Mouse (Mus musculus) heart, embryonic 13.5 days (tissue): Measurements from ENCODE around the gene Crocc. TPM values are rescaled to one million over a fixed set of nuclear protein-coding genes. Genes with fewer than 3 reads are reported as not detected.

Source experiments
- ATAC-seq: fragments of 200-750 bp; cut with Nextera tagmentation; 2 replicates; pipeline ENCODE4 v1.8.0; 2017; ENCODE audit warnings: moderate TSS enrichment; ENCODE audit not compliant: insufficient number of reproducible peaks, low FRiP score, low TSS enrichment; ENCODE audit errors: extremely low read depth
- H3K27ac ChIP-seq: fragments of 300-500 bp; sonication (generic); replicated peaks from 2 replicates; pipeline ENCODE4 v1.5.1; 2015; ENCODE audit warnings: moderate library complexity, mild to moderate bottlenecking, inconsistent platforms
- H3K27me3 ChIP-seq: fragments of 300-500 bp; sonication (generic); replicated peaks from 2 replicates; pipeline ENCODE4 v1.6.1; 2015; ENCODE audit warnings: mild to moderate bottlenecking, inconsistent platforms
- H3K36me3 ChIP-seq: fragments of 300-500 bp; sonication (generic); 2 replicates; pipeline ENCODE4 v1.6.1; 2015; ENCODE audit warnings: mild to moderate bottlenecking, inconsistent platforms
- H3K4me1 ChIP-seq: fragments of 300-500 bp; sonication (generic); 2 replicates; pipeline ENCODE4 v1.6.1; 2015; ENCODE audit warnings: inconsistent platforms
- H3K4me2 ChIP-seq: fragments of 300-500 bp; sonication (generic); 2 replicates; pipeline ENCODE4 v1.6.1; 2015; ENCODE audit warnings: inconsistent platforms, mild to moderate bottlenecking, moderate library complexity
- H3K4me3 ChIP-seq: fragments of 300-500 bp; sonication (generic); 2 replicates; pipeline ENCODE4 v1.5.1; 2015; ENCODE audit warnings: moderate library complexity, mild to moderate bottlenecking, inconsistent platforms
- H3K9ac ChIP-seq: fragments of 300-500 bp; sonication (generic); 2 replicates; pipeline ENCODE4 v1.6.1; 2015; ENCODE audit warnings: inconsistent platforms, mild to moderate bottlenecking, moderate library complexity
- H3K9me3 ChIP-seq: fragments of 300-500 bp; sonication (generic); 2 replicates; pipeline ENCODE4 v1.6.1; 2016; ENCODE audit warnings: inconsistent platforms
- WGBS: fragments of 180-500 bp; shearing (Covaris S2); methylation state at CpG from one replicate; pipeline ENCODE4 v1.1.7; 2015; ENCODE audit warnings: mixed read lengths; 5-methylcytosine and 5-hydroxymethylcytosine counted together
- polyA plus RNA-seq: library from polyadenylated mRNA; unstranded; fragments of >200 nt; fragmentation: Nextera tagmentation; extraction: Ambion mirVana; gene quantifications from 2 replicates; pipeline ENCODE4 v1.2.1, GENCODE M21; 2015

Gene Crocc
- polyA plus RNA-seq, 1 experiment from 2014 or later: 3.4 TPM

DNA sequence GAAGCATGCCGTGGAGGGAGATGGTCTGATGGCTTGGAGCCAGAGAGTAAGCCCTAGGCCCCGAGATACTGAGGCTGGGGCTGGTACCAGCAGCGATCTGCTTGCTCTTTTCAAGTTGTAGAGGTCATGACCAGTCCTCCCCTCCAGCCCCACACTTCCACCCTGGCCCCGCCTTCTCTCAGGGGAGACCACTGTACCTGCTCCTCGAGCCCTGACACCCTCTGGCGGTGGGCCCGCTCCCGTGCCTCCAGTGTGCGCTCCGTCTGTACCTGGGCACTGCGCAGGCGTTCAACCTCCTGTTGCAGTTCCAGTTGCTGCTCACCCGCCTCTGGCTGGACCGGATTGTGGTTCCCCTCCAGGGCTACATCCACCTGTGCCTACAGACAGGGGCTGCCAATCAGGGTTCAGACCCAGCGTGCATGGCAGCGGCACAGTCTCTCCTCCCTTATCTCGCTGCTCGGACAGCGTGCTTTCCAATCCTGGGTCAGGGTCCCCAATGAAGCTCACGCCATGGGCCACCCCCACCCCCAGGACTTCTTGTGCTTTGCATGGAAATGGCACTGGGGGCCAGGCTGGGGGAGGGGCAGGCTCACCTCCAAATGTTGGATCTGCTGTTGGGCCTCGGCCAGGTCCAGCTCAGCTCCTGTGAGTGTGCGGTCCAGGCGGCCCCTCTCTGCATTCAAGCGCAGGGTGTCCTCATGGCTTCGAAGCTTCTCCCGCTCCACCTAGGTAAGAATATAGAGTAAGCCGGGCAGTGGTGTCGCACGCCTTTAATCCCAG, 42.5 kb downstream of the Crocc start:
- WGBS: 73% methylated on average over 29 of the region's 29 CpGs
- Histone ChIP-seq H3K4me2 (no peak overlapping the region), H3K9ac (peak overlapping the region; percentile 28; the same call in 1 of the 2 replicates), H3K4me3 (no peak overlapping the region), H3K4me1 (peaks cover 69% of the 10 kb centered on the region), H3K9me3 (no peaks in the 10 kb centered on the region), H3K36me3 (peaks cover 57% of the 10 kb centered on the region), H3K27me3 (no peaks in the 10 kb centered on the region), H3K27ac (0 out of 2 replicates have a peak overlapping the region, but pooled peaks have one; percentile 18)
- no peak for ATAC-seq

- peak overlapping the region; percentile 18 for H3K27ac ChIP-seq
- peak overlapping the region; percentile 28; the same call in 1 of the 2 replicates for H3K9ac ChIP-seq
- H3K36me3 ChIP-seq: peaks cover 56% of the 10 kb centered on the region
- H3K9me3 ChIP-seq: no peaks in the 10 kb centered on the region
- WGBS: 55% methylated on average over 9 of the region's 9 CpGs
- H3K27me3 ChIP-seq: no peaks in the 10 kb centered on the region
- H3K4me1 ChIP-seq: peaks cover 73% of the 10 kb centered on the region
- ATAC-seq: no peak
- no peak overlapping the region for H3K4me2 ChIP-seq
- H3K4me3 ChIP-seq: no peak overlapping the region
Measured at GRCm38 (mm10) chr4:141016311-141016710, 44.0 kb downstream of the Crocc start.

DNA sequence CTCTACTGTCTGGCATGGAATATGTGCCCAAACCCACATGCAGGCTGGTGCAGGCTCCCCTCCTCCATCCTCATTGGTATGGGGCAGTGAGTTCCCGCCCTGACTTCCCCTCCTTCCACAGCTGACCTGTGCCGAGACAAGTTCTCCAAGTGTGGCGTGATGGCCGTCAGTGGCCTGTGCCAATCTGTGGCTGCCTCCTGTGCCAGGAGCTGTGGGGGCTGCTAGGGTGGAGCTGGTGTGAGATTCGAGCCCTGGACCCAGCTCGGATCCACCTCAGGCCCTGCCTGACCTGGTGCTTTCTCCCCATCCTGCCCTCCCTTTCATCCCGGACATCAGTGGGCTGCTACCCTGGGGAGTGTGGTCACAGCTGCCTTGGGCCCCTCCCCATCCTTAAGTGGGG, 45.0 kb downstream of the Crocc start:
- 60% methylated on average over 7 of the region's 7 CpGs for WGBS
- Histone ChIP-seq H3K4me2 (no peak overlapping the region), H3K4me1 (peaks cover 65% of the 10 kb centered on the region), H3K9ac (peak overlapping the region; percentile 34; the same call in 1 of the 2 replicates), H3K4me3 (no peak overlapping the region), H3K9me3 (no peaks in the 10 kb centered on the region), H3K27ac (no peak overlapping the region; the same call in 1 of the 2 replicates), H3K36me3 (peaks cover 56% of the 10 kb centered on the region), H3K27me3 (no peaks in the 10 kb centered on the region)
- no peak for ATAC-seq

DNA sequence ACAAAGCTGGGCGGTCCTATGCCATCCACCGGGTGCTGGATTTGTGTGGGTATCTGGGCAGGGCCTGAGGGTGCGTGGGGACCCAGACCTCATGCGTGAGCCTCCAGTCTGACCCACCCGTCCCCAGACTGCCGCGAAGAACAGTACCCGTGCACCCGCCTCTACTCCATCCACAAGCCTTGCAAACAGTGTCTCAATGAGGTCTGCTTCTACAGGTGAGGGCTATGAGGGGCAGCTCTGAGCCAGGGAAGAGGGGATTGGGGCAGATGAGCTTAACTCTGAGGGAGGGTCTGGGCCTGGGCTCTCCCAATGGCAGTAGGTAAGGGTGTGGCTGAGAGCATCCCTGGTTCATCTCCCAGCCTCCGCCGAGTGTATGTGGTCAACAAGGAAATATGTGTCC, 45.5 kb downstream of the Crocc start:
- H3K9ac ChIP-seq: no peak overlapping the region
- no peaks in the 10 kb centered on the region for H3K27me3 ChIP-seq
- H3K4me1 ChIP-seq: peaks cover 65% of the 10 kb centered on the region
- H3K4me2 ChIP-seq: no peak overlapping the region
- H3K4me3 ChIP-seq: no peak overlapping the region
- no peak for ATAC-seq
- WGBS: 91% methylated on average over 11 of the region's 11 CpGs
- peaks cover 52% of the 10 kb centered on the region for H3K36me3 ChIP-seq
- no peak overlapping the region for H3K27ac ChIP-seq
- H3K9me3 ChIP-seq: no peaks in the 10 kb centered on the region

DNA sequence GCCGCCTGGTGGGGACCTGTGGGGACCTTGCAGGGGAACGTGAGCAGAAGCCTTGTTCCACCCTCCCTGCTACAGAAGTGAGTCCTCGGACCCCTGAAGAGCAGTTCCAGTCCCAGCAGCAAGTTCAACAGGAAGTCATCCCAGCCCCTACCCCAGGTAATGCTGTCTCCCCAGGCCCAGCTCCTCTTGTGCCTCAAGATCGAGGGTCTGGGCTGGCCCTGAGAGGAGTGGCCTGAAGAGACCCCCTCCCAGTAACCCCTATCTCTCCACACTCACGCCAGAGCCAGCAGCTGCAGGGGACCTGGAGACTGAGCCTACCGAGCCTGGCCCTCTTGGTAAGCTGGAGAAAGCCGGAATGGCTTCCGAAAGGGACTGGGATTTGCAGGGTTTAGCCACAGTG, 46.2 kb downstream of the Crocc start:
- Histone ChIP-seq H3K27me3 (no peaks in the 10 kb centered on the region), H3K9ac (no peak overlapping the region), H3K4me3 (no peak overlapping the region), H3K9me3 (no peaks in the 10 kb centered on the region), H3K4me2 (no peak overlapping the region), H3K4me1 (peaks cover 64% of the 10 kb centered on the region), H3K27ac (no peak overlapping the region), H3K36me3 (peaks cover 48% of the 10 kb centered on the region)
- ATAC-seq: no peak
- WGBS: 67% methylated on average over 8 of the region's 8 CpGs

- WGBS: 75% methylated on average over 10 of the region's 10 CpGs
- Histone ChIP-seq H3K36me3 (peaks cover 44% of the 10 kb centered on the region), H3K27ac (0 out of 2 replicates have a peak overlapping the region, but pooled peaks have one; percentile 79), H3K9ac (peak overlapping the region; percentile 89; the same call in 1 of the 2 replicates), H3K4me1 (peaks cover 57% of the 10 kb centered on the region), H3K9me3 (no peaks in the 10 kb centered on the region), H3K27me3 (no peaks in the 10 kb centered on the region), H3K4me2 (peak overlapping the region; percentile 76), H3K4me3 (peak overlapping the region; percentile 78; the same call in 1 of the 2 replicates)
- no peak for ATAC-seq
Measured at GRCm38 (mm10) chr4:141012558-141012957, 47.8 kb downstream of the Crocc start.

- no peaks in the 10 kb centered on the region for H3K9me3 ChIP-seq
- H3K9ac ChIP-seq: peak overlapping the region; percentile 89
- no peaks in the 10 kb centered on the region for H3K27me3 ChIP-seq
- WGBS: 46% methylated on average over 14 of the region's 14 CpGs
- H3K4me2 ChIP-seq: peak overlapping the region; percentile 76
- peaks cover 49% of the 10 kb centered on the region for H3K4me1 ChIP-seq
- peaks cover 50% of the 10 kb centered on the region for H3K36me3 ChIP-seq
- H3K4me3 ChIP-seq: peak overlapping the region; percentile 78
- no peak for ATAC-seq
- peak overlapping the region; percentile 79 for H3K27ac ChIP-seq
Measured at GRCm38 (mm10) chr4:141011556-141012328, 48.6 kb downstream of the Crocc start.

DNA sequence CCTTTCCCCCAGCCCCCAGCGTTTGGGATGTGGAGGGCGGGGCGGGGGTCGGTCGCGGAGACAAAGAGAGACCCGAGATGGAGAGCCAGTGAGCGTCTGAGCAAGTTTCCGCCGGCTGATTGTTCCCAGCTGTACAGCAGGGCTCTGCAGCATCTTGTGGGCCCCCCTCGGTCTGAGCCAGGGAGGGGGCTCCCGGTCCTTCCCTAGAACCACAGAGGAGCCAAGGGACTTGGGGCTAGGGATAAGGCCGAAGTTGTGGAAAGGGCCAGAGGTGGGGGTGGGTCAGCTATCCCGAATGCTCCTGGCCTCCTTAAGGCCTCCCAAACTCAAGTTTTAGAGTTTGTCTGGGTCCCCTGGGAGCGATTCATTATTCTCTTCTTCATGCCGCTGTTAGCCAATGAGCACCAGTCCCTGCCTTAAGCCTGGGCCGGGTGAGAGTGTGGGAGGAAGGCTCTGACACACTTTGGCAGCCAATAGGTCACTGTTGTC, 49.4 kb downstream of the Crocc start:
- under 1% methylated on average over 17 of the region's 17 CpGs for WGBS
- Histone ChIP-seq H3K27me3 (no peaks in the 10 kb centered on the region), H3K36me3 (peaks cover 52% of the 10 kb centered on the region), H3K4me2 (peak overlapping the region; percentile 76), H3K9ac (peak overlapping the region; percentile 89), H3K4me1 (peaks cover 41% of the 10 kb centered on the region), H3K4me3 (peak overlapping the region; percentile 78), H3K9me3 (no peaks in the 10 kb centered on the region), H3K27ac (peak overlapping the region; percentile 79)
- no peak for ATAC-seq

DNA sequence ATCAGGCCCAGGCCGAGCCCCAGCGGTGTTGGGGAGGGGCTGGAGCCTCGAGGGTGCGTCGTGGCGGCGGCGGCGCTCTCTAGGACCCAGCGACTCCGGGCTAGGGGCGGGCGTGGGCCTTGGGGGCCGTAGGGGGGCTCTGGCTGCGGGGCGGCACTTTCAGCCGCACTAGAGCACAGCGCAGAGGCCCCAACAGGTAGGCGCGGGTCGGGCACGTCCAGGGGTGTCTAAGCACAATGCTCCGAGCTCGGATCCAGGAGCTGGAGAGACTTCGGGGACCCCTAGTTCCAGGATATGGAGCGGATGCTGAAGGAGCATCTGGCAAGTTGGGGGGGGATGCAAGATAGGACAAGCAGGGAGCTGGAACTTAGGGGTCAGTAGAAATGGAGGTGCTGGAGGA, 49.8 kb downstream of the Crocc start:
- H3K9me3 ChIP-seq: no peaks in the 10 kb centered on the region
- H3K4me2 ChIP-seq: peak overlapping the region; percentile 76
- peaks cover 52% of the 10 kb centered on the region for H3K36me3 ChIP-seq
- no peaks in the 10 kb centered on the region for H3K27me3 ChIP-seq
- peaks cover 37% of the 10 kb centered on the region for H3K4me1 ChIP-seq
- peak overlapping the region; percentile 79 for H3K27ac ChIP-seq
- ATAC-seq: no peak
- peak overlapping the region; percentile 89 for H3K9ac ChIP-seq
- H3K4me3 ChIP-seq: peak overlapping the region; percentile 78
- WGBS: 1% methylated on average over 25 of the region's 26 CpGs

DNA sequence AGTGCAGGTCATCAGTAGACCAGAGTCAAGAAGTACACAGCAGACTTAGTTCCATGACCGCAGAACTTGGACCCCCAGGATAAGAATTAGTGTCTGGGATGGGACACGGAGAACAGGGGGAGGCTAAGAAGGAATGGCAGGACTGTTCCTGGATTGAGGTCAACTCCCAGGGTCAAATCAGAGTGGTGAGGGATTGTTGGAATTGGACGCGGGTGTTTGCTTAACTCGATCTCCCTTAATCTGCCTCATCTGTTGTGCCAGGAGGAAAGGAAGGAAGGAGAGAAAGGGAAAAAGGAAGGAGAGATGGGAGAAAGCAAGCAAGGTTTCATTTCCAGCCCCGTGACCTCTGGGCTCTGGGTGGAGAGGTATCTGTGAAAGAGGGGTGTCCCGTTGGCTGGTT, 50.2 kb downstream of the Crocc start, which contains the start of gene Mfap2:
TSS of gene Mfap2 (plus strand) at position 301 of the 400 bp plus-strand sequence.
- 15% methylated on average over 7 of the region's 7 CpGs for WGBS
- H3K9me3 ChIP-seq: no peaks in the 10 kb centered on the region
- peak within 1 kb of the TSS; percentile 79 for H3K27ac ChIP-seq
- peaks cover 52% of the 10 kb centered on the region for H3K36me3 ChIP-seq
- ATAC-seq: no peak
- peak within 1 kb of the TSS; percentile 76 for H3K4me2 ChIP-seq
- H3K4me1 ChIP-seq: peaks cover 33% of the 10 kb centered on the region
- H3K4me3 ChIP-seq: peak within 1 kb of the TSS; percentile 78
- H3K9ac ChIP-seq: peak within 1 kb of the TSS; percentile 89
- no peaks in the 10 kb centered on the region for H3K27me3 ChIP-seq

- no peak overlapping the region for H3K9ac ChIP-seq
- H3K4me3 ChIP-seq: no peak overlapping the region
- no peak overlapping the region for H3K4me2 ChIP-seq
- 68% methylated on average over 8 of the region's 8 CpGs for WGBS
- peaks cover 52% of the 10 kb centered on the region for H3K36me3 ChIP-seq
- no peaks in the 10 kb centered on the region for H3K27me3 ChIP-seq
- ATAC-seq: no peak
- peaks cover 26% of the 10 kb centered on the region for H3K4me1 ChIP-seq
- H3K9me3 ChIP-seq: no peaks in the 10 kb centered on the region
- no peak overlapping the region; the same call in 1 of the 2 replicates for H3K27ac ChIP-seq
Measured at GRCm38 (mm10) chr4:141008028-141008427, 52.3 kb downstream of the Crocc start.
